Mouse (Mus musculus): ENCODE measurements around the gene Elp5.

DNA sequence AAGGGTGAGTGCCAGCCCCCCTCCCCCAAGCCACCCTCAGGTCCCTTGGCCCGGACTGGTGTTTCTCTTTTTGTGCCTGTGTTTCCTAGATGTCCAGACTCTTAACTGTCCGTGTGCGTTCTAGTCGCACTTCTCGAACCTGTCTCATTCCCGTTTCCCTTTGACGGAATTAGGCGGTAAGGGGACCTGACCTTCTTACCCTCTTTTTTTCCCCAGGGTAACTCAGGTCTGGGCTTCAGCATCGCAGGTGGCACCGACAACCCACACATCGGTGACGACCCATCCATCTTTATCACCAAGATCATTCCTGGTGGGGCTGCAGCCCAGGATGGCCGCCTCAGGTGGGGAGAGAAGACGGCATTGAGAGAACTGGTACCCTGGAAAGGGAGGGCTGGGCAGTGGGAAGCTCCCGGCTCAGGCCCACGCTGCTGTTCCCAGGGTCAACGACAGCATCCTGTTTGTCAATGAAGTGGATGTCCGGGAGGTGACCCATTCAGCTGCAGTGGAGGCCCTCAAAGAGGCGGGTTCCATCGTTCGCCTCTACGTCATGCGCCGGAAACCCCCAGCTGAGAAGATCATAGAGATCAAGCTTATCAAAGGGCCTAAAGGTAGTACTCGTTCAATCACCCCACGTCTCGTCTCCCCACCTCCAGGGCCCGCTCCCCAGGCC lies 48.5 kb upstream of the Elp5 start:
- TF ChIP-seq EP300 (IDR thresholded peaks at IDR 0.05; ENCODE audit: insufficient read depth, low read depth, low read length), result no peak
- TF ChIP-seq POLR2A (IDR thresholded peaks at IDR 0.05; ENCODE audit: insufficient read depth, low read length), result no peak
- no peak for TF ChIP-seq CTCF (IDR thresholded peaks at IDR 0.05; ENCODE audit: low read depth, low read length)

Data from ES-Bruce4 (cell line).